Mouse (Mus musculus): Measurements from ENCODE around the gene Mrc1. TPM values are rescaled to one million over a fixed set of nuclear protein-coding genes. Genes with fewer than 3 reads are reported as not detected.
A peak's percentile ranks its signal among the peaks of the same experiment; 100 is the strongest.

Gene Mrc1
- total RNA-seq, 2 experiments from 2014 or later: 3.4 to 4.1 TPM

- H3K27ac ChIP-seq: no peak overlapping the region
- no peak for TF ChIP-seq CTCF (conservative IDR thresholded peaks at IDR 0.05)
- DNase-seq (ENCODE audit: low spot score in 2 of 2): no peak
- no peak overlapping the region for H3K4me3 ChIP-seq
These were observed 29.2 kb downstream of the Mrc1 start for GRCm38 (mm10) chr2:14258345-14258850.

GRCm38 (mm10) chr2:14262090-14262489 lies 32.9 kb downstream of the Mrc1 start:
- H3K4me3 ChIP-seq: no peak overlapping the region
- H3K27ac ChIP-seq: no peak overlapping the region
- no peak for TF ChIP-seq CTCF (conservative IDR thresholded peaks at IDR 0.05)
- DNase-seq (ENCODE audit: low spot score in 2 of 2): no peak

GRCm38 (mm10) chr2:14269160-14269559 lies 40.0 kb downstream of the Mrc1 start:
- Histone ChIP-seq H3K4me3 (no peak overlapping the region), H3K27ac (no peak overlapping the region)
- DNase-seq (ENCODE audit: low spot score in 2 of 2): no peak
- no peak for TF ChIP-seq CTCF (conservative IDR thresholded peaks at IDR 0.05)

DNA sequence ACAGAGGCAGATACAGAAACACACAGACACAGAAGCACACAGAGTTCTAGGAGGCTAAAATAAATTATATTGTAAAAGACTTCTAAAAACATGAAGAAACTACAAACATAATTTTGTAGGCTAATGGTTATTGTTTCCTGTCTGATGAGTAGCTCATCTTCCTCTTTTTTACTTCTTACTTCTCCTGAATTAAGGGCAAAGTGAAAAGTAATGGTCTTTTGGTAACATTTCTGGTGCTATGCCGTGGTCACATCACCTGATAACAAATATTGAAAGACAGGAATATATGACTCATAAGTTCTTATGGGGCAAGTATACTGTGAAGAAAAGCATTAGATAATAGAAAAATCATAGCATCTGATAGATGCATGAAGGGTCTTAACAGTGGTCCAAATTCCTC lies 42.9 kb downstream of the Mrc1 start:
- Histone ChIP-seq H3K27ac (no peak overlapping the region), H3K4me3 (no peak overlapping the region)
- TF ChIP-seq CTCF (conservative IDR thresholded peaks at IDR 0.05): no peak
- DNase-seq (ENCODE audit: low spot score in 2 of 2): no peak

DNA sequence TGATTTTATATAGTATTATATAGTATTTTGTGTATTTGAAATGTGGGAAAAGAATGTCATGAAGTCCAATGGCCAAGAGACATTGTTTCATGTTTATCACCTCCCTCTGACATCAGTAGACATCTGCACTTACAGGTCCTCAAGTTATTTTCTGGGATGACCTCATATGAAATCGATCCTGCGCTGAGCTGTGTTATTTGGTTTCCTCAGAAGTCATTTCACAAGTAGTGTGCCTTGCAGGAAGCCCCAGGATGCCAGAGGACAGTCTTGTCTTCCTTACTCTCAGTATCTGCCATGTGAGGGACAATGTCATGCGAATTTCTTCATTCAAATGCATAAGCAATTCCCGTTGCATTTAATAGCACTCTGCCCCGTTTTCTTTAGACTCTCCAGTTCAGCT lies 46.6 kb downstream of the Mrc1 start:
- H3K4me3 ChIP-seq: no peak overlapping the region
- no peak for DNase-seq (ENCODE audit: low spot score in 2 of 2)
- TF ChIP-seq CTCF (conservative IDR thresholded peaks at IDR 0.05): no peak
- H3K27ac ChIP-seq: no peak overlapping the region

DNA sequence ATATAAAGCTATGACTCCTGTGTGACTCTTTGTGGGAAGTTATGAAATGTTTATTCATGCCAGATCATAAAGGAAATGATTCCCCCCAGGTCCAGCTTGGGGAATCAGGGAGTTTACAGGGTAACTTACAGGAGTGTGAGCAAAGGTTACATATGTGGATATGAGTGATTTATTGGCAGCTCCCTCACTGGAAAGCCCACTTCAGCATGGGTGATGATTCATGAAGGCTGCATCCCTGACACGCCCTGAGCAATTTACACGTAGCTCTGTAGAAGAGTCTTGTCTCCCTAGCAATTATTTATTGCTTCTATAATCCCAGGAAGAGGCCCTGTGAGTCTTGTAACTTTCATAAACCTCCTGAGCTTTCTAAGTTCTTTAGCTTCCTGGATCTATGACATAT lies 50.1 kb downstream of the Mrc1 start:
- DNase-seq (ENCODE audit: low spot score in 2 of 2): no peak
- TF ChIP-seq CTCF (conservative IDR thresholded peaks at IDR 0.05): no peak
- H3K4me3 ChIP-seq: no peak overlapping the region
- H3K27ac ChIP-seq: no peak overlapping the region

DNA sequence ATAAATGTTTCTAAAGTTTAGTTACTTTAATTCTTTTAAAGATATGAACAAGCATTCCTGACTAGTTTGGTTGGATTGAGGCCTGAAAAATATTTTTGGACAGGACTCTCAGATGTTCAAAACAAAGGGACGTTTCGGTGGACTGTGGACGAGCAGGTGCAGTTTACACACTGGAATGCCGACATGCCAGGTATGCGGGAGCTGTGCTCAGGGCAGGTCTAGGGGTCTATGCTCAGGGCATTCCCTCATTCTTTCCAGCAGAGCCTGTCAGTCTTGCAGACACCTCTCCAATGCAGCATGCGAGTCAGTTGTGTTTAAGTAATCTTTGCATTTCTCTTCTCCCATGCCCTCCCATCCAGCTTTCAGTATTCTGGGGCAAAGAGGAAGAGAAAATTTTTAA lies 50.6 kb downstream of the Mrc1 start:
- Histone ChIP-seq H3K27ac (no peak overlapping the region), H3K4me3 (no peak overlapping the region)
- DNase-seq (ENCODE audit: low spot score in 2 of 2): no peak
- no peak for TF ChIP-seq CTCF (conservative IDR thresholded peaks at IDR 0.05)

DNA sequence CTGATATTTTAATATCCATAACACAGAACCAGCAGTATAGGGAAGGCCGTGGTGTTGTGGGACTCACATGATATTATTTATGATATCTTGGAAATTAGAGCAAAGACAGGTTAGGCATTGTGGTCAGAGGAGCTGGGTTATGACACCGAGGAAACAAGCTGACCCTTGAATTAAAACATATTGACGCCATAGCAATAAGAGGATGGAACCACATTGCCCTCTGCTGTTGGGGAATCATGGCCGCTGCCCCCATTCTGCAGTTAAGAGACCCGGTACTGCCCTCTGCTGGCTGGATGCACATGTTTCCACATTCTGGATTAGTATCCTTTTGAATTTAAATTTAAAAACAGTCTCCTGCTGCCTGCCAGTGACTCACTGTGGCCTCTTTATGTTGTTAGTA lies 66.1 kb downstream of the Mrc1 start:
- DNase-seq (ENCODE audit: low spot score in 2 of 2): peak; percentile 86 to 95
- H3K4me3 ChIP-seq: no peak overlapping the region
- no peak overlapping the region for H3K27ac ChIP-seq
- peak; percentile 91 for TF ChIP-seq CTCF (conservative IDR thresholded peaks at IDR 0.05)

DNA sequence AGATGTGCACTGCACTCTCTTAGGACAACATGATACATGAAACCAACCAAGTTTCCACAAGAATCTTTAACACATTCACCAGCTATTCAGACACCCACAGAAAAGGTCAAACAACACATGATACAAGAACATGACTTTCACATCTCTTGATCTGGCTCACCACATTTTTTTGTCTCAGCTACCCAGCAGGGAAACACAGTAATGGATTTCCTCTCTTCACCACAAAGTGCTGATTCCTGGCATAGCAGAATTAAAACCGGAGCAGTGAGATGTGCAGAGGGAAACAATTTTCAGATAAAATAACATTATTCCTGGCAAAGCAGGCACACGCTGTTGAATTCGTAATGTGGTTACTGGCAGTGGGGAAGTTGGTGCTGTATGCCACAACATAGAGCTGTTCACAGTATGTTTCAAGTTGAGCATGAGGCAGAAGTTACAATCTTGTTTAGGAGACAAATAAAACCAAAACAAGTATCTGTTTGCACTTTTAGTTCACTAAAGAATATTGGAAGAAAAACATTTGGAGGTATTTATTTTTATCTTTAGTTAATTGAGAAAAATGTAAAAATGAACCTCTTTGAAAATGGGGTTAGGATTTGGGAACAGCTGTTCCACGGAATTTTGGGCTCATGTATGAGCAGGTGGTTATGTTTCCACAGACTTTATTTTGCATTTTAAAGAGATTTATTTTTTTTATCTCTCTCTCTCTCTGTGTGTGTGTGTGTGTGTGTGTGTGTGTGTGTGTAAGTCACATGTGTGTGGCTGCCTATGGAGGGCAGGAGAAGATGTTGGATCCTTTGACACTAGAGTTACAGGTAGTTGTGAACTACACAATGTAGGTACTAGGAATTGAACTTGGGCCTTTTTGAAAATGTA lies 83.6 kb downstream of the Mrc1 start:
- Histone ChIP-seq H3K27ac (peak overlapping the region; percentile 0; the same call in 1 of the 2 replicates), H3K4me3 (no peak overlapping the region)
- DNase-seq (ENCODE audit: low spot score in 2 of 2): peak; percentile 13 to 44
- TF ChIP-seq CTCF (conservative IDR thresholded peaks at IDR 0.05): no peak

GRCm38 (mm10) chr2:14315113-14315512 lies 85.9 kb downstream of the Mrc1 start:
- no peak overlapping the region for H3K27ac ChIP-seq
- no peak for TF ChIP-seq CTCF (conservative IDR thresholded peaks at IDR 0.05)
- no peak for DNase-seq (ENCODE audit: low spot score in 2 of 2)
- H3K4me3 ChIP-seq: no peak overlapping the region

DNA sequence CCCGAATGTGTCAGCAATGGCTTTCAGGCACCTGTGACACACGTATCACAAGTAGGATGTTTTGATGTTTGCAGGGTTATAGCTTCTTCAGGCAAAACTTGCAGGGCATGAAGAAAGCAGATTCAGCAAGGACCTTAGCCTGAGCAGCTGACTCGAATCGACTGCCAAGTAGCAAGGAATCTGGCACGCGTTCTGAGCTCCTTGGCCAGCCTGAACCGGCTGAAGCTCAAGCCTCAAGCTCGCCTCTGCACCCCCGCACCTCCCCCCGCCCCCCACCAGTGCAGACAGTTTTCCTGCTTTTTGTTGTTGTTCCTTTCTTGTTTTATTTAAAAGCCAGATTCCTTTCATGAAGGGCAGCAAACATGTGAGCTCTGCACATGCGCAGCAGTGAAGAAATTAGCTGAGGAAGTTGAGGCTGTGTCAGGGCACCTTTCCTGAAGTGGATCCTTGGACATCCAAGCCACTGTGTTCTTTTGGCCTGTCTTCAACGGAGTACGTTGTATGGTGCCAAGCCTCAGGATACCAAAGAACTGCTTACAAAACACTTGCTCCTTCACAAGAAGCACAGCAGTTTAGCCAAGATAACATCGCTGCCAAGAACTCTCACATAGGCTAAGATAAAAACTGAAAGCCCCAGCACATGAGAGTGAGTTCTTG lies 112.6 kb downstream of the Mrc1 start:
- peak overlapping the region; percentile 43 for H3K4me3 ChIP-seq
- peak; percentile 58 to 66 for DNase-seq (ENCODE audit: low spot score in 2 of 2)
- peak overlapping the region; percentile 85 for H3K27ac ChIP-seq
- no peak for TF ChIP-seq CTCF (conservative IDR thresholded peaks at IDR 0.05)

GRCm38 (mm10) chr2:14342309-14342839 lies 113.2 kb downstream of the Mrc1 start:
- peak overlapping the region; percentile 85 for H3K27ac ChIP-seq
- H3K4me3 ChIP-seq: no peak overlapping the region
- DNase-seq (ENCODE audit: low spot score in 2 of 2): no peak
- no peak for TF ChIP-seq CTCF (conservative IDR thresholded peaks at IDR 0.05)

Small RNAs within 50 kb of the gene (microRNA-seq; reads per million reads assigned to microRNA genes)
- 0.32 to 3.9 reads per million in 2 experiments for gene Mir511

Other genes starting within 250 kb of the Mrc1 start
- gene Hacd1, start 173.3 kb upstream of the Mrc1 start, total RNA-seq (2021): 10 to 100 TPM; 18.0 to 19.7 TPM
- 10 to 100 TPM; 86.7 to 87.4 TPM for gene Stam, start 155.3 kb upstream of the Mrc1 start, total RNA-seq (2021)
- under 1 TPM; 0.10 to 0.18 TPM for gene Tmem236, start 54.9 kb upstream of the Mrc1 start, total RNA-seq (2021)
- gene Slc39a12, start 158.9 kb downstream of the Mrc1 start, total RNA-seq (2021): 10 to 100 TPM; 36.4 to 38.8 TPM